Mouse (Mus musculus): ENCODE measurements around the gene Rwdd3.

Gene Rwdd3

GRCm38 (mm10) chr3:121171243-121171871 is at the start of gene Rwdd3:
TSS of gene Rwdd3 (minus strand) at chr3:121171695.
- DNase-seq (ENCODE audit: inconsistent ontology term) = peak; percentile 95

- no peak for DNase-seq (ENCODE audit: inconsistent ontology term)
These were observed 45.5 kb upstream of the Rwdd3 start for GRCm38 (mm10) chr3:121217011-121217410.

- no peak for DNase-seq (ENCODE audit: inconsistent ontology term)
These were observed 42.0 kb upstream of the Rwdd3 start for GRCm38 (mm10) chr3:121213501-121213900.

DNA sequence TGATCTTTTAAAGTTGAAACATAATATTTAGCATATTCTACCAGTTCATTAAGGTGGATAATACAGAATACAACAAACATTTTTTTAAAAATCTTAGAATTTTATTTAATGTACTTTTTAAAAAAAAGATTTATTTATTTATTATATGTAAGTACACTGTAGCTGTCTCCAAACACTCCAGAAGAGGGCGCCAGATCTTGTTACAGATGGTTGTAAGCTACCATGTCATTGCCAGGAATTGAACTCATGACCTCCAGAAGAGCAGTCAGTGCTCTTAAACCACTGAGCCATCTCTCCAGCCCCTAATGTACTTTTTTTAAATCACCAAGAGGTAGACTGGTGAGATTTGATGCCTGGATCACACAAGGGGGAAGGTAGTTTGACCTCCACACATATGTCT is 40.7 kb upstream of the Rwdd3 start:
- DNase-seq (ENCODE audit: inconsistent ontology term) = no peak

DNA sequence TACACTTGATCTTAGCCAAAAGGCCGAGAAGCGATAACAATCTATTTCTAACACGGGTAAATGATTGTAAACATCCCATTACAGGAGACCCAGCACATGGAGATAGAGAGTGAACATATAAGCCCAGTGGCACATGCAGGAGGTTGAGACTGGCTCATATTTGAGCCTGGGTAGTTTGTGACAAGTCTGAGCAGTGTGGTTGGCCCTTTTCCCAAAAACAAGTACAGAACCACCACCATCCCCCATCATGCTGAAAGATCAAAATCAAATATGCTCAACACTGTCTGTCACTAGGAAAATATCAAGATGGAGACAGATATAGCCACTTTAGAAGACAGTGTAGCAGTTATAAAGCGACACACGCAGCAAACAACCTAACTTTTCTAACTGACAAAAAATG is 37.5 kb upstream of the Rwdd3 start:
- no peak for DNase-seq (ENCODE audit: inconsistent ontology term)

DNA sequence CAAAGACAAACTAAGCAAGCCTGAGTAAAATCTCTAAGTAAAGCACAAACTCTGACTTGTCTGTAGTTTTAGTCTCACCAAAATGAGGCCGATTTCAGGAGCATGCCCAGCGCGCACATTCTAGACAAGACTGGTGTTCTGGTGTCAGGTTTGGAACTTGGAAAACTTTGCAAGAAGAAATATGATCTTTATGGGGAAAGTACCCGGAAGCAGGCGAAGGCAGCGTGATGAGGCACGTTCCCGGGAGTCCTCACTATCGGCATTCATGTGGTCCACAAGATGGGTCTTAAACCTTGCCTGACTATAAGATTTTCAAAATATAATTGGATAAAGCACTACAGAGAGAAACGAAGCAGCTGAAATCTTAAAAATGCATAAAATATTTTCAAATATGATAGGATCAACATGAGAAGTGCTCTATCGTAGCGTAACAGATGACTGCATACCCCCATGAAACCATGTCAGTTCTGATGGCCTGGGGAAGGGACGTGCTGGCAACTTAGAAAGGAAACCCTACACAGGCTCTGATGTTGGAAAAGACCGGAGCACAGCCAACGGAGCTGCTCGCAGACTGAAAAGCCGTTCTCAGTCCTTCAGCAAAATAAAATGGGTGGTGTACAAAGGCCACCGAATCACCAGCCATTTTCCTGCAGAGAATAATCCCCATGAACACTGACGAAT is 34.8 kb upstream of the Rwdd3 start:
- DNase-seq (ENCODE audit: inconsistent ontology term) = peak; percentile 54

GRCm38 (mm10) chr3:121202638-121203037 is 31.1 kb upstream of the Rwdd3 start:
- no peak for DNase-seq (ENCODE audit: inconsistent ontology term)

DNA sequence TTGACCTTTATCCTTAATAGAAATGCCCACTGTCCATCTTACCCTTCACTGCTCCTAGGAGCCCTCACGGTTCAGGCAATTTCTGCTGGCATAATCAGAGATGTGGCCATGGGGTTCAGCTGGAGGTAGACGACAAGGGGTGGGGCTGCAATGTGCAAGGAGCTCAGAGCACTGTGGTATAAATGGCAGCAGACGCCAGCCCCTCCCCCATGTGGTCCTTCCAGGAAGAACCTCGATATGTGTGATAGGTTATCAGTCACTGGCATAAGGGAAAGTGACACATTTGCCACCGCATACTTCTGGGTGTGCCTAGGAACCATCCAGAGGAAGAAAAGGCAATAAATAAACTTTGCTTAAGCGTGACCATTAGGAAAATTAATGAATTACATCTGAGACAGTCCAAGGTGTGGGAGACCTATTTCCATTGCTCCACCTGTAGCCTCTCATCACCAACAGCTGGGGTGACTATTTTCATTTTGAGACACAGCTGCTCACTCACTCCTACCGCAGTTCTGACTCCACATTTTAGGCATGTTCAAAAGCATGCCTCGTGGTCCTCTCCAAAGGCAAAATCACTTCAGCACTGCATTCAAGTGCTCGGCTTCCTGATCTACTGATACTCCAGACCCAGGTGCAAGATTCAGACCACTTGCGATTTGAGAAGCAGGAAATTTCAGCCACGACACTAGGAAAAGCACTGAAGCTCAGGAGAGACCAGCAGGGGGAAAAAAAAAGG is 29.7 kb upstream of the Rwdd3 start:
- no peak for DNase-seq (ENCODE audit: inconsistent ontology term)

DNA sequence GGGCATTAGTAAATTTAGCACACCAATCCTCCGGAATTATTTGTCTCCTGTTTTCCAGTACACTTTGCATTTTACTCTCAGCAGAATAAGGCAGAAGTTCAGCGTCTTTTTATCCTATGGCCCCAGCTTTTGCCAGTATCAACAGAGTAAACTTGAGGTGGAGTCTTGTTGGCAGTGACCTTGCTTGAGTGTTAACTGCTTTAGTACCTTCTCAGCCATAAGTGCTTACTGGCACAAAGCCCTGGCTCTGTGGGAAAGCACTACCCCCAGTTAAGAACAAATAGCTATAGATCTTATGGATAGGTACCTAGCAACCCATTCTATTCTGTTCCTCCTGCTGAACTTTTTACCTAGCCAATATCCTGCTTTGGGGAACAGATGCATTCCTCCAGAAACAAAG is 17.7 kb upstream of the Rwdd3 start:
- no peak for DNase-seq (ENCODE audit: inconsistent ontology term)

GRCm38 (mm10) chr3:121187510-121187909 is 16.0 kb upstream of the Rwdd3 start:
- no peak for DNase-seq (ENCODE audit: inconsistent ontology term)

DNA sequence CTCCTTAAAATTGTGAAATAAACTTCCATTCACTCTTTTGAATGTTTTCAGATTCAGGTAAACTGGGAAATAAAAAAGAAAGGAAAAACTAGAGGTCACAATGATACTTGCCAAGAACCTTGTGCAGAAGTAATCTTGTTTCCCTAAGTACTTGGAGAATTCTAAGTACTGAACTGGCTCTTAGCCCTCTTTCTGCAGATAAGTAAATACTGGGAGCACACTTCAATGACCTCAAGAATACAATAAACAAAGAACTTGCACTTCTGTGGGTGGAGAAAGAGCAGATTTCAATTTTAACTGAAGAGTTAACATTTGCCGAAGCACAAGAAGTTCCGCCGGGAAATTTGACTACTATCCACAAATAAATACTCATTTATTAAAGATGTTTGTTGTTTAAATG is 15.4 kb upstream of the Rwdd3 start:
- no peak for DNase-seq (ENCODE audit: inconsistent ontology term)

DNA sequence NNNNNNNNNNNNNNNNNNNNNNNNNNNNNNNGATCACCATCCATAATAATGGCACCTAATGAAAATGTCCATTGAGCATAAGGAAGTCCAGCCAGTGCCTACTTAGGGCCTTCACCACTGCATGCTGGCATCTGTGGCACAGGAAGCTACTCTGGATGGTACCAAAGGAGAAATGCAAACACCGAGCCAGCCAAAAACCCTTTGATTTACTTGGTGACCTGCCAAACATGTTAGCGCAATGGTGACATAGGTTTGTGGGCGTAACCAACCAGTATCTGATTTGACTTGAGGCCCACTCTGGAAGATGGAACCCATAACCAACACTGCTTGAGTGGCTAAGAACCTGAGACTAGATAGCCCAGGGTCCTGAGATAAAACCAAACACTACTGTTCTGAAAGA is 13.7 kb upstream of the Rwdd3 start:
- no peak for DNase-seq (ENCODE audit: inconsistent ontology term)

- no peak for DNase-seq (ENCODE audit: inconsistent ontology term)
These were observed 4.5 kb upstream of the Rwdd3 start for GRCm38 (mm10) chr3:121176011-121176410.

DNA sequence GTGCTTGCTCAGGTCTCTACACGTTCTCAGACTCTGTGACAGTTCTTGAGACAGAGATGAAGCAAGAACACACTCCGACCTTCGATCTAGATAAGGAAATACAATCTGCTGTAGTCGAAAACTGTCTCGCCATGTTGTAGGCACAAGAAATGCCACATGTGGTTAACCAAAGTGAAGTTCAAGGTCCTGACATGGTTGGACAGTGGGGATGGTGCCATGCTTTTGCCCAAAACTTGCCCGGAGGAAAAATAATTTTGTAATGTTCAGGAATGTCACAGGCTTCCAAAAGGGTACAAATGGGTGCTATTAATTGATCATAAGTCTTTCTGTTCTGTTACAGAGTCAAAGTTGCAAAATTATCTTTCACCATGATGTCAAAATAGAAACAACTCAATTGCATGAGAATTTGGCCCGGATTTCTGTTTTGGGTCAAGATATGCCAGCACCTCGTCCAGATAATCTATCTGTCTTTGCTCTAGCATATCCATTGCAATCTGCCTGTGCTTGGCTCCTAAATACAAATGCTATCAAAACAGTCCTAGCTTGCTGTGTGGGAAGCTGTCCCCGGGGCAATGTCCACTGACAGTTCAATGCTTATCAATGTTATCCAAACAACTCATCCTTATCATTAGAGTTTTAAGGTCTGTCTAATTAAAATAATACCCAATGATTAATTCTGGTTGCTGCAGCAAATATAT is 2.9 kb upstream of the Rwdd3 start:
- no peak for DNase-seq (ENCODE audit: inconsistent ontology term)

GRCm38 (mm10) chr3:121172718-121173117 is 1.2 kb upstream of the Rwdd3 start:
- no peak for DNase-seq (ENCODE audit: inconsistent ontology term)

GRCm38 (mm10) chr3:121171872-121172265 is 374 bp upstream of the Rwdd3 start:
- DNase-seq (ENCODE audit: inconsistent ontology term) = no peak

GRCm38 (mm10) chr3:121170631-121171030 is 864 bp downstream of the Rwdd3 start:
- DNase-seq (ENCODE audit: inconsistent ontology term) = no peak

GRCm38 (mm10) chr3:121169092-121169942 is 2.2 kb downstream of the Rwdd3 start:
- DNase-seq (ENCODE audit: inconsistent ontology term) = no peak

- no peak for DNase-seq (ENCODE audit: inconsistent ontology term)
These were observed 2.9 kb downstream of the Rwdd3 start for GRCm38 (mm10) chr3:121168581-121168980.

GRCm38 (mm10) chr3:121163271-121163819 is 8.2 kb downstream of the Rwdd3 start:
- peak; percentile 14 for DNase-seq (ENCODE audit: inconsistent ontology term)

DNA sequence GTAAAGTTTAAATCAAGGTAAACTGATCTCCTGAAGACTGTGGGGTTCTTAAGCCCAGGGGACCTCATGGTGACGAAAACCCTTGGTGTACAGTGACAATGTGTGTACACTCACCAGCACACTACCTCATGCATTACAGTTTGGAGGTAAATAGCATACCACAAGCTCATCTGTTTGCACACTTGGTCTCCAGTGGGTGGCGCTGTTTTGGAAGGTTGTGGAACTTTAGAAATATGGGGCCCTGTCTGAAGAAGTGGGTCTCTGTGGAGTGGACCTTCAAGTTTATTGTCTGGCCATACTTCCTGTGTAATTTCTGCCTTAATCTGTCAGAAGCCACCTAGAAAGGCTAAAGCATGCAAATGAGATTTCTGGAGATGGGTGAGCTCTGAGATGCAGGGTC is 9.8 kb downstream of the Rwdd3 start:
- DNase-seq (ENCODE audit: inconsistent ontology term) = no peak
